Mouse (Mus musculus) left cerebral cortex, postnatal 25 days (tissue): Measurements from ENCODE around the gene Rtcb. TPM values are rescaled to one million over a fixed set of nuclear protein-coding genes. Genes with fewer than 3 reads are reported as not detected.

Experiments used
- DNase-seq, 2 experiments: peaks; one replicate each; pipeline ENCODE4 v3.0.0; 2022; ENCODE audit warnings: low spot score in 2 of 2, mixed read lengths in 1 of 2
- intact Hi-C: fragments of 180-260 bp; cut with DNase I; formaldehyde crosslinking; loops from one replicate; pipeline ENCODE4 v1.15.1; 2025
- total RNA-seq, 2 experiments: library from RNA; stranded (reverse); gene quantifications; 2 replicates each; pipeline ENCODE4 v1.2.3; 2021

Rtcb gene
- total RNA-seq, 2 experiments from 2014 or later: 101 to 102 TPM

DNA sequence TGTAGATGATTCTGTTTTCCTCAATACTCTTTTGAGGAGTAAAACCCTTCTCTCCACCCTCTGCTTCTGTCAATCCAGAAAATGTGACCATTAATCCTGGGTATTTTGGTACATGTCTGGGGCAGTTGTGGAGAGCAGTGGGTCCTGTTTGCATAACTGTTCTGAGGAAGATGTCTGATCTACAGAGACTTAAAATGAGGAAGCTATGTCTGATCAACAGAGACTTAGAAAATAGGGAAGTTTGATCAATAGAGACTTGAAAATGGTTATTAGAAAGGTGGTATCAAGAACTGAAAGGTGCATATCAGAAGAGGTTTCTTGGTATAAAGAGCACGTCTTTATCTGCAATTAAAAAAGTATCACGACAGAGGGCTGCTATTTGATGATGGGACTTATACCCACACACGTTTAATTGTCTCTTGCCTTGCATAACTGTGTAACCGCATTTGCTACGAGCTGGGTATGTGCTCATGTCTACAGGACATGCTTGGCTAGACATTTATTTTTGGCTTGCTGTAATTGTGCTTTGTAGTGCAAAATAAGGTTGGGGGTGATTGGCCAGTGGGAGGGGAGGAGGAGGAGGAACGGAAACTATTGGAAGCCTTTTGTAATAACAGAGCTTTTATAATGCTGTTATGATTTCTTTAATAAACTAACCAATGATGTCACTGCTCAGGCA is 5.7 kb downstream of the Rtcb start:
- DNase-seq: no peak
- intact Hi-C loops: no loop called here

DNA sequence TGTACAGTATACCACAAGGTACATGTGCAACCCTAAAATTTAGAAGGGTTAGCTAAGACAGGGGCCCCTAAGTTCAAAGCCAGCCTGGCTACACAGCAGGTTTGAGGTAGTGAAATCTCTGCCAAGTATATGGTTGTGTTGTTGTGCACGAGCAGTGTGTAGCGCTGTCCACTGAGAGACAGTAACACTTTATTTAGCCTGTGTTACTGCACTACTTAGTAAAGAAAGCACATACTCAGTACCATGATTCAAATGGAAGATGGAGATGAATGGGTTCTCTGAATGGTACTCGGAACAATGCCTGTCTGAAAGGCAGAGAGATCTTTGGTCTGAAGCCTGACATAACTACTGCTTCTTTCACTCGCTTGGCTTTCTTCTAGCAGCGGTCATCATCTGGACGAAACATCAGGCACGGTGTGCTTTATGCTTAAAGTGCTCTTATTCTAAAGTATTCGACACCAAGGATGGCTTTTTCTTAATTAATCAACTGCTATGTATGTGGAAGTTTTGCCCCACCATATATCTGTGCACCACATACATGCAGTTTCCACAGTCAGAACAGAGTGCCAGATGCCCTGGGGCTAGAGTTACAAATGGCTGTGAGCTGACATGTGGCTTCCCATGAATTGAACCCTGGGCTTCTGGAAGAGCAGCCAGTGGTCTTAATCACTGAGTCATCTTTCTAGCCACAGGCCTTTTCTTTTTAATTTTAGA is 9.0 kb downstream of the Rtcb start:
- intact Hi-C loops: no loop called here
- no peak for DNase-seq

DNA sequence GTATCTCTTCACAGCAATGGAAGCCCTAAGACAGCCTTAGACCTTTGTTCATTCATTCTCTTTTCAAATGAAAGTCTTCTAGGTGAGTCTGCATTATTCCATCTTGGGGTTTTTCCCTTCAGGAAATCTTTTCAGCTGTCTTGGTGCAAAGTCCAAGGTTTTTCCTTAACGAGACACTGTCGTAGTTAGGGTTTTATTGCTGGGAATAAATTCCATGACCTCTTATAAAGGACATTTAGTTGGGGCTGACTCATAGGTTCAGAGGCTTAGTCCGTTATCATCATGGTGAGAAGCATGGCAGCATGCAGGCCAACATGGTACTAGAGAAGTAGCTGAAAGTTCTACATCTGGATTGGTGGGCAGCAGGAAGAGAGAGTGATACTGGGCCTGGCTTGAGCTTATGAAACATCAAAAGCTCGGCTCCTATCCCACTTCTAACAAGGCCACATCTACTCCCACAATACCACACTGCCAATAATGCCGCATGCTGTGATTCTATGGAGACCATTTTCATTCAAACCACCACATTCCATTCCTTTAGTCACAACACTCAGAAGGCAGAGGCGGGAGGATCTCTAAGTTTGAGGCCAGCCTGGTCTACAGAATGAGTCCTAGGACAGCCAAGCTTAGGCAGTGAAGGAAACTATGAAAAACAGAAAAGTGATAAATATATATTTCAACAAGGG is 21.2 kb downstream of the Rtcb start:
- intact Hi-C loops: no loop called here
- DNase-seq: no peak

DNA sequence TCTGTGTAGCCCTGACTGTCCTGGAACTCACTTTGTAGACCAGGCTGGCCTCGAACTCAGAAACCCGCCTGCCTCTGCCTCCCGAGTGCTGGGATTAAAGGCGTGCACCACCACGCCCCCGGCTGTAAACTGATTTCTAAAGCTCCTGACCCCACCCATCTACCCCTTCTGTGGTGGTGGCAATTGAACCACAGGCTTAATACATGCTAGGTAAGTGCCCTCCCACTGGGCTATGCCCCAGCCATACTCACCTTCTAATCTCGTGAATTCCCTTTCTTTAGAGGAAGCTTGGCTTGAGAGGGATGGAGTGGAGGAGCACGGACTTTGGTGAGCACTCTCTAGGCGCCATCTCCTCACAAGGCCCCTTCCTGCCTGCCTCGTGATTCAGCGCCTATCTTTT is 27.7 kb downstream of the Rtcb start:
- DNase-seq: no peak
- intact Hi-C loops: loop anchor here (2.0 kb wide), 1 partner anchor 251 kb away; no protein-coding TSS in a partner anchor

DNA sequence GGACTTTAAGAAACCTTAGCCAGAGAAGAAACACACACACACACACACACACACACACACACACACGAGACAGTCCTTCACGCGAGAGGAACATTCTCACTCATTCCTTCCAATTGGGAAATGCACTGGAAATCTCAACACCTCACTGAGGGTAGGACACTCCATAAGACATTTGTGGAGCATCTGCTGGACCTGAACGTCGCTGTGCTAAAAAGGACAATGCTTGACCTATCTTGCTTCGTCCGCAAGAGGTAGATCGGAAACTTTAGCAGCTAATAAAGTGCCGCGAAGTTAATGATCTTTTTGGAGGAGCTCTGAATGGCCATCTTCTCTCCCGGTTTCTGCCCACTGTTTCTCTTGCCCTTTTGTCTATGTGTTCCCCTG is 28.4 kb downstream of the Rtcb start:
- DNase-seq: peak in 1 of 2 experiments; percentile 12

GRCm38 (mm10) chr10:85928499-85929207 is 29.0 kb downstream of the Rtcb start:
- peak; percentile 81 to 84 for DNase-seq
- intact Hi-C loops: loop anchor here (2.0 kb wide), 1 partner anchor 250 kb away; no protein-coding TSS in a partner anchor

More for the DNA sequence above, 28.4 kb downstream of the Rtcb start:
- intact Hi-C loops: loop anchor here (2.0 kb wide), 1 partner anchor 250 kb away; no protein-coding TSS in a partner anchor

GRCm38 (mm10) chr10:85927676-85928445 is 29.8 kb downstream of the Rtcb start, which contains the start of gene Ascl4:
Ascl4 (plus strand) TSS chr10:85927681.
- intact Hi-C loops: loop anchor here (2.0 kb wide), 1 partner anchor 249 kb away; no protein-coding TSS in a partner anchor
- DNase-seq: peak; percentile 9 to 17

DNA sequence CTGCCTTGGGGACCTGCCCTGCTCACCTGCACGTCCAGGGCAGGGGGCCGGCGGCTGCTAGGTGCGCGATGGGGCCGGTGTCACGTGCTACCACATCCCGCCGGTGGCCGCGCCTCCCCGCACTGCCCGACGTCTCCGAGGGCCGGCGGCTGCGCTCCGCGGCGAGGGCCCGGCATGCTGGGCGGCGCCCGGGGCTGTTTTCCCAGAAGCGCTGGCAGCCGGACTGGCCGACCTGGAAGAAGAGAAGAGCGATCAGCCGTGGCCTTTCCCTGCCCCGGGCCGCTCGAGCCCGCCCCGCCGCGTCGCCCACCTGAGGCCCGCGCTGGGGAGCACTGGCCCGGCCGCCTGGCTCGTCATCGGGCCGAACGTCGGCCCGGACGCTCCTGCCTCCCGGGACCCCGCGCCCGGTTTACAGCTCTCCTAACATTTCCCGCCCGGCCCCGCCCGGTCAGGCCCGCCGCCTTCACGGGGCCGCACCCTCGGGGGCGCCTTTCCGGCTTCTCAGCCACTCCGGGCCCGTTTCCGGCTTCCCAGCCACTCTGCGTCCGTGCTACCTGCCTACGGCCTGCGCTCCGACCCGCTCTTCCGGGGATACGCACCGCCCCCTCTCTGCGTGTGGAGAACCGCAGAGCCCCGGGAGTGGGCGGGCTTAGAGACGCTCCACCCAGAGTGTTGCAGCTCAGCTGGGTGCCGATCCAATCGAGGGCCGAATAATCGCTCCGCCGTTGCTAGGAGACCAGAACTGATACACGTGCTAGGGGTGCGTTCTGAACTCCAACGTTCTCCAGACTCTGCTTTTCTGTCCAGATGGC is 40.9 kb downstream of the Rtcb start, which contains the start of gene Prdm4:
Gene Prdm4, minus strand, starts transcription at position 645 of the 812 bp plus-strand sequence.
- intact Hi-C loops: no loop called here
- peak; percentile 97 to 99 for DNase-seq

Other genes with a start within 250 kb of the Rtcb start
- gene Pwp1, start 128.3 kb downstream of the Rtcb start, total RNA-seq: 10 to 100 TPM; 16.8 to 17.7 TPM
- gene Prdm4, start 40.7 kb downstream of the Rtcb start, total RNA-seq: 10 to 100 TPM; 27.8 to 29.6 TPM
- not detected for gene Ascl4, start 30.1 kb downstream of the Rtcb start, total RNA-seq
- gene Bpifc, start 54.1 kb upstream of the Rtcb start, total RNA-seq: not detected
- 10 to 100 TPM; 22.6 to 32.0 TPM for gene Fbxo7, start 64.1 kb upstream of the Rtcb start, total RNA-seq